Mouse (Mus musculus): ENCODE measurements at regions not wholly inside any gene's neighbourhood (a gene's known extent, or its start where the extent isn't known, plus 50 kb on each side); places are given as distances from the start of the nearest gene placed in this dataset.

DNA sequence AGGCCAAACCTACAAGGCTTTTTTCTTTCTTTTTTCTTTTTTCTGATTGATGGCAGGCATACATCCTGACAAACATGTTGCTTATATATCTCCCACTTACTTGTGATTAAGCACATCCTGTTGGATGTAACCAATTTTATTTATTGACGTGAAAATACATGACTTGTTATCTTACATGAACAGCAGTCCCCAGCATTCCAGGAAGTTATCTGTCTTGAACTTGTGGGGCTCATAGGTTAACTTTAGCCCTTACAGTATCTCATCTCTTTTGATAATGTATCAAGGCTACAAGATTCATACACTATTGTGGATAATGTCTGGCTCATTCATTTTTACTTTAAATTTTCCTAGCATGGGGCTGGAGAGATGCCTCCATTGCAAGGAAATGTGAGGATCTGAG is 852.0 kb upstream of the Agtr1b start:
- no peak overlapping the region for H3K9ac ChIP-seq
- H3K27me3 ChIP-seq (replicated peaks) = no peaks in the 10 kb centered on the region
- H3K36me3 ChIP-seq = no peaks in the 10 kb centered on the region
- H3K9me3 ChIP-seq = no peaks in the 10 kb centered on the region
- 53% methylated on average over 1 of the region's 1 CpGs for WGBS
- no peak overlapping the region for H3K27ac ChIP-seq
- no peak overlapping the region for H3K4me2 ChIP-seq
- H3K4me3 ChIP-seq (replicated peaks) = no peak overlapping the region
- no peaks in the 10 kb centered on the region for H3K4me1 ChIP-seq
- ATAC-seq (ENCODE audit: insufficient read depth, low FRiP score, low read depth) = no peak

DNA sequence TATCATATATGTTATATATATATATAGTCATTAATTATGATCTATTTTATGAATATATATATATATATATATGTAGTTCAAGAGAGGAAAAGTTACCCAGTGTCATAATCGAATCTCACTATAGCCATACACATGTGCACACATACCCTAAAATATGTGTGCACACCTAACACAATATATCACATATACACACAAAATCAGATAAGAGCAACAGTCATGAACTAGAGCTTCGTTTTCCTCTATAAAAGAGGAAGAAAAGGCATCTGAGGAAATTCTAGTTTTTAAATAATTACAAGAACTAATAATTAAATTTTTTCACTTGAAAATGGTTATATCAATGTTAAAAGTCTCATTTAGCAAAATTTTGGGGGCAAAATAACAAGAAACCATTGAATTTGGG is 835.3 kb upstream of the Tbl1xr1 start:
- H3K27ac ChIP-seq = no peak overlapping the region
- H3K4me2 ChIP-seq = no peak overlapping the region
- WGBS = 80% methylated on average over 2 of the region's 2 CpGs
- no peaks in the 10 kb centered on the region for H3K4me1 ChIP-seq
- no peaks in the 10 kb centered on the region for H3K36me3 ChIP-seq
- H3K9me3 ChIP-seq = no peaks in the 10 kb centered on the region
- no peak overlapping the region for H3K9ac ChIP-seq
- no peak overlapping the region for H3K4me3 ChIP-seq (replicated peaks)
- H3K27me3 ChIP-seq (replicated peaks) = no peaks in the 10 kb centered on the region
- no peak for ATAC-seq (ENCODE audit: insufficient read depth, low FRiP score, low read depth)

DNA sequence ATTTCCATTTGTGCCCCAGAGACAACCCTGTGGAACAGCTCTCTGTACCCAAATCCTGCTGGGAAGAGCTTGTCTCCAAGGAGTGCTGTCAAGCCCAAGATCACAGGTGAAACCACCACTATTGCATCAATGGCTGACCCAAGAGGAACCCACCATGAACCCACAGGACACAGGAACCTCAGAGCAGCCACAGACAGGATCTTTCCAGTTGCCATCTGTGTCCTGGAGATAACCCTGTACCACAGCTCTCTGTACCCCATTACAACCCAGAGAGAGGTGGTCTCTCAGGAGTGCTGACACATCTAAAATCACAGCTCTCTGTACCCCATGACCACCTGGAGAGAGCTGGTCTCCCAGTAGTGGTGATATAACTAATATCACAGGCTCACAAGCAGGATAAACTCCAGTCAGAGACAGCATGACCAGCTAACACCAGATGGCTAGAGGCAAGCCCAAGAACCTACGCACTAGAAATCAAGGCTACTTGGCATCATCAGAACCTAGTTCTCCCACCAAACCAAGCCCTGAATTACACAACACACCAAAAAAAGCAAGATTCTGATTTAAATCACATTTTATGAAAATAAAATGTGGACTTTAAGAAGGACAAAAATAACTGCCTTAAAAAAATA is 820.2 kb upstream of the Tbl1xr1 start:
- 92% methylated on average over 1 of the region's 1 CpGs for WGBS
- H3K4me1 ChIP-seq = no peaks in the 10 kb centered on the region
- no peaks in the 10 kb centered on the region for H3K9me3 ChIP-seq
- no peaks in the 10 kb centered on the region for H3K27me3 ChIP-seq (replicated peaks)
- ATAC-seq (ENCODE audit: insufficient read depth, low FRiP score, low read depth) = no peak
- no peaks in the 10 kb centered on the region for H3K36me3 ChIP-seq
- no peak overlapping the region for H3K9ac ChIP-seq
- H3K4me2 ChIP-seq = no peak overlapping the region
- H3K27ac ChIP-seq = no peak overlapping the region
- no peak overlapping the region for H3K4me3 ChIP-seq (replicated peaks)

DNA sequence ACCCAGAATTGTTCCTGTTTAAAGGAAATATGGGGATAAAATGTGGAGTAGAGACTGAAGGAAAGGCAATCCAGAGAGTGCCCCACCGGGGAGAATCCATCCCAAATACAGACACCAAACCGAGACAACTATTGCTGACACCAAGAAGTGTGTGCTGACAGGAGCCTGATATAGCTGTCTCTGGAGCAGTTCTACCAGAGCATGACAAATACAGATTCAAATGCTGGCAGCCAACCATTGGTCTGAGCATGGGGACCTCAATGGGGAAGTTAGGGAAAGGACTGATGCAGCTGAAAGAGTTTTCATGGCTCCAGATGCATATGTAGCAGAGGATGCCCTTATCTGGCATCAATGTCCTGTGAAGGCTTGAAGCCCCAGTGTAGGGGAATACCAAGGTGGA is 813.1 kb upstream of the Tbl1xr1 start:
- 96% methylated on average over 2 of the region's 2 CpGs for WGBS
- Histone ChIP-seq H3K27ac (no peak overlapping the region), H3K36me3 (no peaks in the 10 kb centered on the region), H3K27me3 (replicated peaks) (no peaks in the 10 kb centered on the region), H3K9ac (no peak overlapping the region), H3K9me3 (no peaks in the 10 kb centered on the region), H3K4me3 (replicated peaks) (no peak overlapping the region), H3K4me2 (no peak overlapping the region), H3K4me1 (no peaks in the 10 kb centered on the region)
- no peak for ATAC-seq (ENCODE audit: insufficient read depth, low FRiP score, low read depth)

DNA sequence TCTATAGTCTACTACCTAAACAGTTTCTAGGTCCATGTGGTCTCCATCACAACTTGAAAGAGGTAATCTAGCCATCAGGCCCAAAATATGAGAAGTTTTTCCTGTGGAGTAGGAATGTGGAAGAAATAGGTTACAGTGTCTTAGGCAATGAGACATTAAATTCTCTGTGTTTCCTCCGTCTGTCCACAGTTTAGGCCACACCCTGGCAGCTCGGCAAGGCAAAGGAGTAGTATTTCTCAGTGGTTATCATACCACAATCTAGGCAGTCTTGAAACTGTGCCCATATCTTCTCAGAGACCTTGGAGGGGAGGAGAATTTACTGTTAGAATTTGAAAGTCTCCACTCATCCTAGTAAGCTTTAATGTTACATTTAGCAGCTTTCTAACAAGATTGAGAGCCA is 811.0 kb upstream of the Tbl1xr1 start:
- no peak for ATAC-seq (ENCODE audit: insufficient read depth, low FRiP score, low read depth)
- Histone ChIP-seq H3K36me3 (no peaks in the 10 kb centered on the region), H3K9me3 (no peaks in the 10 kb centered on the region), H3K27me3 (replicated peaks) (no peaks in the 10 kb centered on the region), H3K27ac (no peak overlapping the region), H3K9ac (no peak overlapping the region), H3K4me3 (replicated peaks) (no peak overlapping the region), H3K4me1 (no peaks in the 10 kb centered on the region), H3K4me2 (no peak overlapping the region)
- WGBS = 62% methylated on average over 2 of the region's 2 CpGs

DNA sequence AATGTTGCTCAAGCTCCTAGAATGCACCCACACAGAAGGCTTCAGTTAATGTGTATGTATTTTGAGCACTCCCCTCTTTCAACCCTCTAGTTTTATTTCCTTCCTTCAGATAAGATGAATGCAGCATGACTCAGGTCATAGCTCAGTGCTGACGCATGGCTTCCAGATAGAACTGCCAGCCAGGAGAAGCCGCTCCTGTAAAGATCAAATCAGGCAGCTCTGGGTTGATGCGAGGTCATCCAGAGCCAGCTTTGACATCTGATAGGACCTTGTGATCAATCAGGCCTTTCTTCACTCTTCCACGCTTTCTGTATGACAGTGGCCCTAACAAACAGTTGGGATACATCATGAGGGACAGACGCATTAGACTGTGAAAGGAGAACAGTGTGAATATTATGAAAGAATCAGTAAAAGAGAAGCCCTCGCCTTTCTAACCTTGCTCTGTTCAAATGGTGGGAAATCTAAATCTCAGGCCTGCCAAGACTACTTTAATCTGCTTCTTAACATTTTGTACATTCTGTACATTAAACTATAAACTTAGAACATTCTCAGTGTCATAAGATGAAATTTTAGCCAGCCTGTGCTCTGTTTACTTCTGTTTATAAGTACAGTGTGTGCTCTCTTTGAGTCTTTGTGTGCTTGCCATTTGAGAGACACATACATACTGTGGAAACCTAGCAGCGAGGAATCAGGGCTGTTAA is 807.9 kb upstream of the Tbl1xr1 start:
- H3K9ac ChIP-seq = no peak overlapping the region
- H3K36me3 ChIP-seq = no peaks in the 10 kb centered on the region
- no peaks in the 10 kb centered on the region for H3K4me1 ChIP-seq
- no peak overlapping the region for H3K27ac ChIP-seq
- no peak overlapping the region for H3K4me2 ChIP-seq
- H3K9me3 ChIP-seq = no peaks in the 10 kb centered on the region
- 49% methylated on average over 7 of the region's 7 CpGs for WGBS
- ATAC-seq (ENCODE audit: insufficient read depth, low FRiP score, low read depth) = no peak; the same call in none of the 2 replicates
- H3K27me3 ChIP-seq (replicated peaks) = no peaks in the 10 kb centered on the region
- no peak overlapping the region for H3K4me3 ChIP-seq (replicated peaks)

DNA sequence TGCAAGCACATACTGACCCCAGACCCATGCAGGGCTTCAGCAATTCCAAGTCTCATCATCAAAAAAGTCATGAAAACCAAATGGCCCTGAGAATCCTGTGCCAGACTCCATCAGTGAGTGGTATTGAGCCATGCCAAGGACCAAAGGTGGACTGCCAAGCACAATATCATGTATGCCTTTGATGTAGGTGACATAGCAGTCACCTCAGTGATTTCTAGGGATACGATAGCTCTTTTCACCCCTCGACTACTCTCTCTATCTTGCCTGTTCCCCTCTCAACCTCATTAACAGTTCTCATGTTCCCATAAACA is 807.4 kb upstream of the Tbl1xr1 start:
- 63% methylated on average over 2 of the region's 2 CpGs for WGBS
- H3K27ac ChIP-seq = no peak overlapping the region

DNA sequence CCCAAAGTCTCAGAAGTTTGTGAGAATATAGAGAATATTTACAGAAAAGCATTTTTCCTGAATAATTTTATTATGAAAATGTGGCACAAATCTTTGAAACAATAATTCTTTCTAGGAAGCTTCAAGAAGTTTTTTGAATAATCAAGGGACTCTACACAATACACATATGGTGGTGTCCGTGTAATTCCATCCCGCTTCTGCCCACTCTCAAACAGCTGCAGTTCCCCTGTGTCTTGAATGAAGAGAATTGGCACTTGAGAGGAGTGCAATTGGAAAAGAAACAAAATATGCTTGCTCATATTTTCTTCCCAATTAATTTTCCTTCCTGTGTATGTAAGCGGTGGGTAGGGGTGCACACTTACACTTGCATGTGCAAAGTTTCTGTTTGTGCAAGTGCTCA is 805.7 kb upstream of the Tbl1xr1 start:
- Histone ChIP-seq H3K4me1 (no peaks in the 10 kb centered on the region), H3K36me3 (no peaks in the 10 kb centered on the region), H3K27ac (no peak overlapping the region), H3K4me2 (no peak overlapping the region), H3K4me3 (replicated peaks) (no peak overlapping the region), H3K27me3 (replicated peaks) (no peaks in the 10 kb centered on the region), H3K9ac (no peak overlapping the region), H3K9me3 (no peaks in the 10 kb centered on the region)
- 88% methylated on average over 3 of the region's 3 CpGs for whole genome bisulfite sequencing
- ATAC-seq (ENCODE audit: insufficient read depth, low FRiP score, low read depth) = no peak

More for the DNA sequence above, 807.4 kb upstream of the Tbl1xr1 start:
- Histone ChIP-seq H3K27me3 (replicated peaks) (no peaks in the 10 kb centered on the region), H3K4me1 (no peaks in the 10 kb centered on the region), H3K4me3 (replicated peaks) (no peak overlapping the region), H3K4me2 (no peak overlapping the region), H3K9ac (no peak overlapping the region), H3K9me3 (no peaks in the 10 kb centered on the region), H3K36me3 (no peaks in the 10 kb centered on the region)
- no peak for ATAC-seq (ENCODE audit: insufficient read depth, low FRiP score, low read depth)

DNA sequence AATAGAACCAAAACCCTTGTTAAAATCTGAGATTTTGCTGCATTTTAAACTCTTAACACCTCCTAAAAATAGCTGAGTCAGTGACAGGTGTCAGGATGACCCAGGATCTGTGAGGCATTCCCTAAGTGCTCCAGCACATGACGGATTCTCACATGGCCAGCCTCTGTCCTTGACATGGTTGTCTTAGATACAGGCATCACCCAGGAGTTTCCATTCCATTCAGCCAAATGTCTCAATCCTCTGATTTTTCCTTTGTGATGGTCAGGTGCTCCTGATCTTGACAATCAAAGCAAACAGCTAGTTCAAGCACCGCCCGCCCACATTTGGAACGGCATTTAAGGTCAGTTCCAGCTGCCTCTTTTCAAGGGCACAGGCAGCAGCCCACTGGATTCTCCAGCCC is 804.2 kb upstream of the Tbl1xr1 start:
- Histone ChIP-seq H3K9ac (no peak overlapping the region), H3K27me3 (replicated peaks) (no peaks in the 10 kb centered on the region), H3K9me3 (no peaks in the 10 kb centered on the region), H3K27ac (no peak overlapping the region), H3K4me2 (no peak overlapping the region), H3K36me3 (no peaks in the 10 kb centered on the region), H3K4me3 (replicated peaks) (no peak overlapping the region), H3K4me1 (no peaks in the 10 kb centered on the region)
- WGBS = 86% methylated on average over 4 of the region's 4 CpGs
- ATAC-seq (ENCODE audit: insufficient read depth, low FRiP score, low read depth) = no peak

DNA sequence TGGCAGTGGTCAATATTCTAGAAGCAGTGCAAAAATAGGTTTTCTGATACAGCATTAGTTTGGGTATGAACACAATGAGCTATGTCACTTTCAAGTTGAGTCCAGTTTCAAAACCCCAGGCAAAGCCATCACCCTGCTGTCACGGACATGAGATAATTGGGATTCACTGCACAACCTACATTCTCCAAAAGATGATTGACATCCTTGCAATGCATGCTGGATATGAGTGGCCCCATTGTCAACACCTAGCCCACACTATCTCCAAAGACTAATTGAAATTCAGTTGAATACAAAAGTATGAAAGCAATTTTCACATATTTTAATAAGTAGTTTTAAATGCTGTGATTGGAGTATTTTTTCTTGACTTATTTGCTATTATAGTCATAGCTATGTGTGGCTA is 783.7 kb upstream of the Tbl1xr1 start:
- no peak overlapping the region for H3K27ac ChIP-seq
- no peak overlapping the region for H3K4me2 ChIP-seq
- H3K9ac ChIP-seq = no peak overlapping the region
- H3K4me3 ChIP-seq (replicated peaks) = no peak overlapping the region
- WGBS = 86% methylated on average over 1 of the region's 1 CpGs
- H3K9me3 ChIP-seq = no peaks in the 10 kb centered on the region
- no peaks in the 10 kb centered on the region for H3K4me1 ChIP-seq
- H3K36me3 ChIP-seq = no peaks in the 10 kb centered on the region
- H3K27me3 ChIP-seq (replicated peaks) = no peaks in the 10 kb centered on the region
- no peak for ATAC-seq (ENCODE audit: insufficient read depth, low FRiP score, low read depth)

DNA sequence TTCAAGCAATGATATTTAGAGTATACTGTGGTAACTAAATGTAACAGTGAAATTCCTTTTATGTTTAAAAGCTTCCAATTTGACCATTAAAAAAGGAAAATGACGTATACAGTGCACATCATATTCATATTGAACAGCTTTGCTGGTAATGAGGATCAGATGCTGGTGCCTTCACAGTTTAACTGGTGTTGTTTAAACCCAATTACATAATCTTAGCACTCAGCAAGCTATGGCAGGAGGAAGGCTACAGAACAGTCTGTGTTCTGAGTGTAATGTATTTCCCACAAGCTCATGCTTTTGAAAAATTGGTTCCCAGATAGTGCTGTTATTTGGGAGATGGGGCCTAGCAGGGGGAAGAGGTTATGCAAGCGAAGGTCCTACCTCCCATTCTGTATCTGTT is 783.1 kb upstream of the Tbl1xr1 start:
- H3K36me3 ChIP-seq = no peaks in the 10 kb centered on the region
- H3K9ac ChIP-seq = no peak overlapping the region
- no peaks in the 10 kb centered on the region for H3K9me3 ChIP-seq
- H3K4me1 ChIP-seq = no peaks in the 10 kb centered on the region
- no peak overlapping the region for H3K4me3 ChIP-seq (replicated peaks)
- WGBS = 76% methylated on average over 2 of the region's 2 CpGs
- H3K4me2 ChIP-seq = no peak overlapping the region
- H3K27me3 ChIP-seq (replicated peaks) = no peaks in the 10 kb centered on the region
- H3K27ac ChIP-seq = no peak overlapping the region
- ATAC-seq (ENCODE audit: insufficient read depth, low FRiP score, low read depth) = no peak

DNA sequence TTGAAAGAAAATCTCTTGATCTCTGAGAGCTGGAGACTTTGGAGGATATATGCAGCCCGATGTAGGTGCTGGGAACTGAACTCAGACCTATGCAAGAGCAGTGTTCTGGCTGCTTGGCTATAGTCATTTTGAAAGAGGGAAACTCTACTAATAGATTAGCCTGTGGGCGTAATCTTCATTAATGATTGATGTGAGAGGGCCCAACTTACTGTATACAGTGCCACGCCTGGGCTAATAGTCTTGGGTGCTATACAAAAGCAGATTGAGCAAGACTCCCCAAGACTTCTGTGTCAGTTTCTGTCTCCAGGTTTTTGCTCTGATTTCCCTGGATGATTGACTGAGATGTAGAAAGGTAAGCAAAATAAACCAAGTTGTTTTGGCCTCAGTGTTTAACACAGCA is 781.7 kb upstream of the Tbl1xr1 start:
- ATAC-seq (ENCODE audit: insufficient read depth, low FRiP score, low read depth) = no peak
- 80% methylated on average over 3 of the region's 3 CpGs for WGBS

More for the DNA sequence above, 781.7 kb upstream of the Tbl1xr1 start:
- Histone ChIP-seq H3K9me3 (no peaks in the 10 kb centered on the region), H3K36me3 (no peaks in the 10 kb centered on the region), H3K4me2 (no peak overlapping the region), H3K9ac (no peak overlapping the region), H3K4me1 (no peaks in the 10 kb centered on the region), H3K27ac (no peak overlapping the region), H3K27me3 (replicated peaks) (no peaks in the 10 kb centered on the region), H3K4me3 (replicated peaks) (no peak overlapping the region)
